Mouse (Mus musculus) brain, embryonic 18.5 days (tissue): ENCODE data around the gene Gm13128.
"Not testable (repeated sequence)": the region's sequence is repeated elsewhere in the genome, so short reads cannot be mapped to it uniquely, and the experiment has no call there.

Experiments used
- DNase-seq: peaks from one replicate; pipeline ENCODE4 v3.0.0-alpha.2; 2012; ENCODE audit warnings: low read depth, low spot score

The Gm13128 gene

DNA sequence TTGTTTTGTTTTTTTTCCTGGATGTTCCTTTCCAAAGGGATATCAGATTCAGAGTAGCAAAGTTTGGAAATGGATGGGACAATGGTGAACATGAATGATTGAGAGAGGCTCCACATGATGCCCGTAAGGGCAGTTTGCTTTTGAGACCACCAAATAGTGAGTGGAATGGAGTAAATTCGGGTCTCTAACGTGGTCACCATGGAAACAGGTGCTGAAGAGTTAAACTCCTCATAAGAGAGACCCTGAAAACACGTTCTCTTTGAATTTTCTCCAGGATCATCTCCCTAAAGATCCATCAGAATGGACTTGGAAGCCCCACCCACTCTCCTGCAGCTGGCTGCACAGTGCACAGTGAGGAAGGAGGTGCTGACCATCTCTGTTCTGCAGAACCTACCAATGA lies at the start of gene Gm13128:
Gene Gm13128 (plus strand): TSS at position 301 of the 400 bp plus-strand sequence.
- not testable (repeated sequence) for DNase-seq

DNA sequence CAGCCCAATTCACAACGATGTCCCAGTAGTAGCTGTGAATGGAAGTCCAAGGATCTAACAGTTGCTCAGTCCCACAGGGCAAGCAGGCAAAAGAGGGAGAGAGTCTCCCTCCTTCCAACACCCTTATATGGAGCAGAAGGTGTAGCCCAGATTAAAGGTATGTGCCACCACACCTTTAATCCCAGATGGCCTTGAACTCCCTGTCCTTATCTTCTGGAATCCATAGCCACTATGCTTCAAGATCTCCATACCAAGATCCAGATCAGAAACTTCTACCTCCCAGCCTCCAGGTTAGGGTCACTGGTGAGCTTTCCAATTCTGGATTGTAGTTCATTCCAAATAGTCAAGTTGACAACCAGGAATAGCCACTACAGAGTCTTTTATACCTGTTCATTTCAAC lies 49.7 kb upstream of the Gm13128 start, which contains the start of gene Pramel5:
Gene Pramel5 (minus strand): TSS at position 101 of the 400 bp plus-strand sequence.
- DNase-seq = not testable (repeated sequence)

DNA sequence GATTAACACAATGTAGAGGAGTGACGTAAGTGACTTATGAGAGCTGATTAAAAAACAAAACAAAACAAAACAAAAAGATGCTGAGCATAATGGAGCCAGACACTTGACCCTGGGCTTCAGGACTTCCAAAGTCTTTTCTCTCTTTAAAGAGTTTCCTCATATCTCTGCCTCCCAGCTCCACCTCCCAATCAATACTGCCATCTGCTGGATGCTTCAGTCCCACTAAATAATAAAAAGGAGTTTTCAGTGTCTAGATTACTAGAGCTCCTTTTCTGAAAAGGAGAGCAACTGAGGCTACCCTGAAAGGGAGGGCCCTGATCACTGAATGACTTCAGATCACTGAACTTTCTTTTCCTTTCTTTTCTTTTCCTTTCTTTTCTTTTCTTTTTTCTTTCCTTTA lies 30.6 kb upstream of the Gm13128 start:
- not testable (repeated sequence) for DNase-seq

DNA sequence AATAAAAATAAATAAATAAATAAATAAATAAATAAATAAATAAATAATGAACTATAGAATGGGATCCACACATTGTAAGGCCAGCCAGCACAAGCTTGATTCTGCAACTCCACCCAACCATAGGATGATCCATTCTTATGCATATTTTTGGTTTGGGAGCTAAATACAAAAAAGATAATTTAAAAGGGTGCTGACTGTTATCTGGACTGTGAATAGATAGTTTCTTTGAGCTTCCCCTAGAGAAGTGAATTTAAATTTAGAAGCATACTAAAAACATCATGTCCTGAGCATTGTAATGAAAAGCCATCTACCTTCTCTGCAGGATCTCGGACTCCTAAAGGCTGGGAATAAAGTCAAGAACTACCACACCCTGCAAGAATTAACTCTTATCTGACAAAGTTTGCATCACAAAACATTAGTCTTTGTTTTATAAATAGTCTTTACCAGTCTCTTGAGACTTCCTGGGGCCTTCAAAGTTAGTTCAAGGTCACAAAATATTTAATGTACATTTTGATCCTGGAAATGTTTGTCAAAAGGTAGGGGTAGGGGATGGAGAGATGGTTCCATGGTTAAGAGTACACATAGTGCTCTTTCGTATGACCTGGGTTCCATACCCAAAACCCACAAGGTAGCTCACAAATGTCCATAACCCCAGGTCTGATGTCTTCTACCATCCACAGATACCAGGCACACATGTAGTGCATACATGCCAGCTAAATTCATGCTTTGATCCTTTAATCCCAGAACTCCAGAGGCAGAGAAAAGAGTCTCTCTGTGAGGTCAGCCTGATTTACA lies 17.2 kb upstream of the Gm13128 start:
- not testable (repeated sequence) for DNase-seq

DNA sequence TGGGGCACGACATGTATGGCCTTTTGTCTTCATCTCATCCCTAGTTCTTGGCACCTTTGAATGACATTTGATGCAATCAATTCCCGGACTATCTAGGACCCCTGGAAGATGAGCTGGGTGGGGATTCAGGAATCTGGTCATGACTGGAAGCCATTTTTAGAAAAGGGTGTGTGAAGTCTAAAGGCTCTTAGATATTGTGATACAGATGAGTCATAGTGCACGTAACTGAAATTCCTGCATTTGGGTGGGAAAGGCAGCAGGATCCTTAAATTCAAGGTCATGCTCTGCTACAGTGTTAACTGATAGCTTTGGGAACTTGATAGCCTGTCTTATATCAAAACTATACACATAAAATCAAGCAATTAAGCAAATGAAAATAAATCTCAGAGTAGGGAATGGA lies 5.8 kb downstream of the Gm13128 start:
- not testable (repeated sequence) for DNase-seq

DNA sequence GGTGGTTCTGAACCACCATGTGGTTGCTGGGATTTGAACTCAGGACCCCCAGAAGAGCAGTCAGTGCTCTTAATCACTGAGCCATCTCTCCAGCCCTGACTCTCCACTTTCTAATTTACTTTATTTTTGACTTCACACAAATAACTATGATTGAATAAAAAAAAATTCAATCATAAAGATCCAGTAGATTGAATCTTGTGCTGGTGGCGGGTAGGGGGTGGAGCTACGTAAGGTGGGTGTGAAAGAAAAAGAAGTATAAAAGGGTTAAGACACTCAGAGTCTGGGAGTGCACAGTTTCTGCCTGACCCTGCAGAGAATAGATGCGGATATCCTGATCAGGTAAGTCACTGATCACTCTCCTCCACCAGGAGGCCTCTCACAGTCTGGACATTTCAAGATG lies 27.6 kb downstream of the Gm13128 start, which contains the start of gene Gm13119:
Gene Gm13119 (plus strand): TSS at position 301 of the 400 bp plus-strand sequence.
- not testable (repeated sequence) for DNase-seq

DNA sequence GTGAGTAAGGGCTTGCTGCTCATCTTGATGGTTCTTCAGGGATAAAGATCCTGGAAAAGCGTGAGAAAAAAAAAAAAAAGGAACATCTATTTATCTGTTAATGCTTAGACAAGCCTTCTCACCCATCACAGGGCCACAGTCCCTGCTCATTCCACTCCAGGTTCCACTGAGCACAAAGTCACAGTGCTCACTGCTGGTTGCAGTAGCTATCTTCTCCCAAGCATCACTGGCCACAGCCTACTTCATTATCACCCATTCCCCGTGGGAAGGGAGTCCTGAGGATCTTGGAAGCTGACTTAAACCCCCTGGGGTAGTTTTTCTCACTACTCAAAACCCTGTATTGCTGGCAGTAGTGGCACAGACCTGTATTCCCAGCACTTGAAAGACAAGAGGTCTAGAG lies 47.9 kb downstream of the Gm13128 start, which contains the start of gene Pramef20:
Gene Pramef20 (minus strand): TSS at position 23 of the 400 bp plus-strand sequence.
- DNase-seq = no peak
